Mouse (Mus musculus): ENCODE measurements around the gene Sept6.

Gene Sept6

DNA sequence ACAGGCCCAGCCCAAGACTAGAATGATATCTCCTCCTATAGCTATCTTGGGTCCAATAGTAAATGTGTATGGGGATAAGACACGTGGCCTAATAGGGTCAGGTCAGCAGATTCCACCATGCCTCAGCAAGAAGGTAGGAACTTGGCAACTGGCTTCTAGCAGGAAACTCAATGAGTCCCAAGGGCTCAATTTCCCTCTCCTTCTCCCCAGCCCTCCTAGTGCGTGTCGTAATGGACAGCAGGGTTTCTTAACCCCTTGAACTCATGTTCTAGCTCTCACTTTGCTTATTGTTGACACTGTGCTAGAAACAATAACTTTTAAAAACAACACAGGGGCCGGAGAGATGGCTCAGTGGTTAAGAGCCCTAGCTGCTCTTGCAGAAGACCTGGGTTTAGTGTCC lies 22.1 kb downstream of the Sept6 start:
- no peak for DNase-seq

DNA sequence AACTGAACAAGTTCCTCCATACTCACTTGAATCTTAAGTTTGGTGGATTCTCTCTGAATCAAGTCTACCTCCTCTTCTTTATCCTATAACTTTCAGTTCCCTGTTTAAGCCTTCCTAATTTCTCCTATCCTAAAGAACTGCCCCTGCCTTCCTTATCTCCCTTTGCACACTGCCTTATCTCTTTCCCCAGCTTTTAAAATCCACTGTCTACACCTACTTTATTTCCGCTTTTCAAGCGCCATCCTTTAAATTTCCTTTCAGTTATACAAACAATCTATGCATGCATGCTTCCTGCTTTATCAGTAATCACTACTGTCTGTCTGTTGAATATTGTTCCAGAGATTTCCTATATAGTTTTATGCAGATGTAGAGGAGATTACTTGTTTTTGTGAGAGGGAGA lies 34.9 kb downstream of the Sept6 start:
- no peak for DNase-seq

- no peak for DNase-seq
These were observed 50.5 kb downstream of the Sept6 start for GRCm38 (mm10) chrX:36941106-36941505.

- DNase-seq: peak; percentile 46 to 59
These were observed 51.7 kb downstream of the Sept6 start for GRCm38 (mm10) chrX:36939806-36940413.

GRCm38 (mm10) chrX:36935326-36935966 lies 56.1 kb downstream of the Sept6 start:
- no peak for DNase-seq

- DNase-seq: peak in 1 of 2 experiments; percentile 27
These were observed 61.0 kb downstream of the Sept6 start for GRCm38 (mm10) chrX:36930574-36930973.

DNA sequence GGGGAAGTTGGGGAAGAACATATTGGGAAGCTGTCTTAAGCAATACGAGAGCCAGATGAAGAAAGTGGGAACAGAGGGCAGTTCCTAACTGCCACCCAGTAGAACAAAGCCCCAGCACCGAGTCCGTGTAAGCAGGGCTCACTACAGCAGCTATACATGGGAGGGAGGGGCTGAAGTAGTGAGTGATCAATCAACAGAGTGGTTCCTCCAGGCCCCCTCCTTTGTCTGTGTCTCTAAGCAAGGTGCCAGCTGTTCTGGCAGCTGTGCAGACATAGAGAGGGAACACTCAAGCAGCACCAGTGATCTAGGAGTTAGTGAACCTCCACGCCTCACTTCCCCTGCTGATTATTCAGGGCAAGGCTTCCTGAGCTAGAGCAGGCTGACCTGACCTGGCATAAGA lies 61.9 kb downstream of the Sept6 start:
- no peak for DNase-seq

DNA sequence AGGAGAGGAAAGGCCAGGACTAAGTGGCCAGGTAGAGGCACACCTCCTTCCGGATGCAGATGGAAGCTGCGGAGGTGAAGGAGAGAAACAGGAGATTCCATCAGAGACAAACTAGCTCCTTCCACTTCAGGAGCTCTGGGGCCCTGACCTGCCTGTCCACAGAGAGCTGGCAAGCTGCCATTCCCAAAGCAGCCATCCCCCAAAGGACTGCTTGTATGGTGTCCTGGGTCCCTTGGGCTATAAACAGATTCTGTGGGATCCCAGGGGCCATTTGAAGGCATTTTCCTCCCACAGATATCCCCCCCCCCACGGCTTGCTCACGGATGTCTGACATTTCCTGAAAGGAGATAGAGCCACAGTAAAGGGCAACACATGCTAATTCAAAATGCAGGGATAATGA lies 62.8 kb downstream of the Sept6 start:
- no peak for DNase-seq

GRCm38 (mm10) chrX:36921346-36921745 lies 70.2 kb downstream of the Sept6 start:
- DNase-seq: no peak

DNA sequence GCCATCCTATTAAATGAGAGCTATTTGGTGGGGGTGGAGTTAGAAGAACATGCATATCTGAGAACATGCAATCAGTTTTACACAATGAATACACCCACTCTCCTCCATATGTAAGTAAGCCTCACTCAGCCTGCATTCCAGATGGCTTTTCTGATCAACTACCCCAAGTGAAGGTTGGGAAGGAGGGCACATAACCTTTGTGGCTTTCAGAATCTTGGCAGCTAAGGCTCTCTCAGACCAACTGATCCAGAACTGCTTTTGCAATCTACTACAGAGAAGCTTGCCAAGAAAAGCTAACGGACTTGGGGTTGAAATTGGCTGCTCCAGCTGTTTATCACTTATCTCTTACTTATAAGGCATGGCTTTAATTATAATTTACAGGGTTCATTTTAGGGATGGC lies 73.8 kb downstream of the Sept6 start:
- DNase-seq: peak in 1 of 2 experiments; percentile 2

- peak; percentile 38 to 55 for DNase-seq
These were observed 80.3 kb downstream of the Sept6 start for GRCm38 (mm10) chrX:36911343-36911742.

- no peak for DNase-seq
These were observed 85.1 kb downstream of the Sept6 start for GRCm38 (mm10) chrX:36906539-36906938.

DNA sequence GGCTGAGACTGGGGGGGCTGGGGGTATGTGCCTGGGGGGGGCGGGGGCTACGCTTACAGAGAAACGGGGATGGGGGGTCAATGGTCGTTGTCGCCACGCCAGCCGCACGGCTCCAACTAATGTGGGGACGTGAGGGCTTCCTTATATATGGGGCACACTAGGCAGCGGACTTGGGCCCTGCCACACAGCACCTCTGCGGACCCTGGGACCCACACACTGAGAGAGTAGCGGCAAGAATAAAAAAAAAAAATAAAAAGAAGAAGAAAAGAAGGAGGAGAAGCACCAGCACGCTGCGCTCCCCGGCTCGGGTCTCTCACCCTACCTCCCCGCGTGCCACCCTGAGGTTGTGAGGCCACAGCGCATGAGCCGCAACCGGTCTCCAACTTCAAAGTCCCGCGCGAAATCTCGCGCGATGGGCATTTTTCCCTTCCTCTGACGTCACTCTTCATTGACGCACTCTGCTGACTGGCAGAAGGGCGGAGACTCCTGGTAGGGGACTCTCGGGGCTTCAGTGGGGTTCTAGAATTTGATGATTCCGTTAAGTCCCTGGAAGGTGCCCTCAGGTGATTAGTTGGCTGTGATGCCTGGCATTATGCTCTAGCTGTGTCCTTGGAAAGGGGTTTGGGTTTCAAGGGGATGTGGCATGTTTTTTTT lies 88.4 kb downstream of the Sept6 start:
- DNase-seq: peak; percentile 92 to 94

DNA sequence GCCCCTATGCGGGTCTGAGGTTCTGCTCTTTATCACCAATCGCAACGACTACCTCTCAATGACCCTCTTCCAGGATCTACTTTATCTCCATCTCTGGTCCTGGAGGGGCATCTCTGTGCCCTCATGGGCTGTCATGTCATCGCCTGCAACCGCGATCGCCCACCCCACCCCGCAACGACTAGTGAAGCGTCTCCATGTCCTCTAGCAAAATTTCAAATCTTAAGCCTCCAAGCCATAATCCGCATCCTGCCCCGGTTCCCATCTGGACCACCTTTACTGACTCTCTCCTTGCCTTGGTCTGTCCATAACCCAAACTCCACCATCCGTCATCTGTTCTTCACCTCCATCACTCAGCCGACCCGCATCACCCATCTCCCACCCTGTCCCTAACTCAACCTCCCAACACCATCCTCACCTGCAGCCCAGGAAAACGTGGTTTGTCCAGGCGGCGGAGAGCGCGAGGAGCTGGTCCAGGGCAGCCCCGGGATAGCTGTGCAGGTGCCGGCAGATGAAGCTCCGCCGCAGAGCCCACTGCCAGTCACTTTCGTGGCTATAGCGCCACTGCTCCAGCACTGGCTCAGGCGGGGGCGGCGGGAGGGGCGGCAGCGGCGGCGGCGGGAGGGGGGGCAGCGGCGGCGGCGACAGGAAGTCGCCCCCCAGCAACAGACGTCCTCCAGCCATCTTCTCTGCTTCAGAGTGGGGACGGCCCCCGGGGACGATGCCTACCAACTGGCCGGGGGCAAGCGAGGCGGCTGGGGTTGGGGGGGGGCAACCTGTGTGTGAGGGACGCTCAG lies 89.1 kb downstream of the Sept6 start, which contains the start of gene Nkrf:
TSS of gene Nkrf (minus strand) at position 579 of the 794 bp plus-strand sequence.
- DNase-seq: peak; percentile 3 to 45

DNA sequence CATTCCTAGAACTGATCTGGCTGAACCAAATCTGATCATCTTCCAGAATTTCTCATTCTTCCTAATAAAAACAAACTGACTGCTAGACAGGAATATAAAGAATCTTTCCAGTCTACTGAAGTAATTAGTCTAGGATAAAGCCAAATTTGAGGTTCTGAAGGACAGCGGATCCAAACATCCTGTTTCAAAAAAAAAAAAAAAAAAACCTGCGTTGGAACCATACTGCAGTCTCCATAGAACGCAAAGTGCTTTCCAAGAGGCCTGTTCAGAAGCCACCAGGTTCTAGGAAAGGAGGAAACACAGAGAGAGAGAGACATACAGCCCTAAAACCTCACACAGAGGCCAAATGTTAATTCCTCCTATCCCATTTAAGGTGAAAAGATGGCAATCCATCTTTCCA lies 89.9 kb downstream of the Sept6 start:
- DNase-seq: no peak

GRCm38 (mm10) chrX:36898931-36899330 lies 92.7 kb downstream of the Sept6 start:
- DNase-seq: peak in 1 of 2 experiments; percentile 30

- peak in 1 of 2 experiments; percentile 14 for DNase-seq
These were observed 106.9 kb downstream of the Sept6 start for GRCm38 (mm10) chrX:36884719-36885118.

GRCm38 (mm10) chrX:36874704-36875128 lies 116.9 kb downstream of the Sept6 start:
- DNase-seq: peak in 1 of 2 experiments; percentile 36

DNA sequence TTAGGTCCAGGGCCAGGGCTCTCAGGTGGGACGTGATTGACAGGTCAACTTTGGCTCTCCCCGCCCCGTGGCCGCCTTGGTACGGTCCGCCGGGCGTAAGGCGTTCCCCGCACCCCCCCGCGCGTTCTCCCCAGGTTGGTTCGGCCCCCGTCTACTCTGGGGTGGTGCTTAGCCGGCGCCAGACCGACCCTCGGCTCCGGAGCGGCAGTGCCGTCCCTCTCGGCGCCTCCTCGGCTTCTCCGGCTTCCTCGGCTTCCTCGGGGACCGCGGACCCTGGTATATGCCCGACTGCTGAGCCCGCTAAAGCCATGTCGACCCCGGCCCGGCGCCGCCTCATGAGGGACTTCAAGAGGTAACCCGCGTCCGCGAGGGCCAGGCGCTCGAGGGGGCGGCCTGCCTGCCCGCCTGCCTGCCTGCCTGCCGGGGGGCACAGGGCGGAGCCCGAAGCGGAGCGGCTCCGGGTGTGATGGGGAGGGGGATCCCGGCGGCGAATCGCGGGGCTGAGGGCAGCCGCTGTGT lies 117.4 kb downstream of the Sept6 start:
- DNase-seq: peak; percentile 94 to 96

DNA sequence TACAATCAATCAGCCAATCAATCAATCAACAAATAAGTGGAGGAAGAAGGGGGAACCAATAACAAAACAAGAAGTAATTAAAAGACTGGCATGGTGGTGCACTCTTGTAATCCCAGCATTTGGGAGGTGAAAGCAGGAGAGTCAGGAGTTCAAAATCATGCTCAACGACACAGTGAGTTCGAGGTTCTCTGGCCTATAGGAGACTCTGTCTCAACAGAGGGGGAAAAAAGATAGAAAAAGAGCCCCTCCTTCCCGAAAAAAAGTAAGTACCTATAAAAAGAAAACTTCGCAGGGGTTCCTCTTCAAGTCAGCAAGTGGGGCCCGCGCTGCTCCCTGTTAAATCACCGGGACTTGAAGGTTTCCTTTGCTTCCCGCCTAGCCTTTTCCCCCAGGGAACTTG lies 117.8 kb downstream of the Sept6 start, which contains the start of the genes Ube2a and C330007P06Rik:
TSS of gene Ube2a (plus strand) at position 136 of the 400 bp plus-strand sequence.
TSS of gene C330007P06Rik (minus strand) at position 347 of the 400 bp plus-strand sequence.
- no peak for DNase-seq

- DNase-seq: no peak
These were observed 121.2 kb downstream of the Sept6 start for GRCm38 (mm10) chrX:36870372-36870771.

- DNase-seq: no peak
These were observed 126.8 kb downstream of the Sept6 start for GRCm38 (mm10) chrX:36864609-36865328.
